Mouse (Mus musculus) CH12.LX (cell line): ENCODE data around the gene Car8. TPM values are rescaled to one million over a fixed set of nuclear protein-coding genes. Genes with fewer than 3 reads are reported as not detected.

ENCODE experiments used
- DNase-seq: peaks from one replicate; pipeline ENCODE4 v3.0.0-alpha.2; 2013; ENCODE audit errors: extremely low read depth
- H3K27ac ChIP-seq: 2 replicates; pipeline ENCODE4 v1.5.1; 2012; ENCODE audit warnings: low read depth, mild to moderate bottlenecking, control low read depth, moderate library complexity; ENCODE audit not compliant: insufficient read depth
- H3K27me3 ChIP-seq: replicated peaks from 2 replicates; pipeline ENCODE3; 2012; ENCODE audit warnings: inconsistent platforms
- H3K36me3 ChIP-seq, 2 experiments: replicated peaks in 1 of 2; 2 replicates each; pipeline versions ENCODE3 to v1.6.1; 2012; ENCODE audit warnings: inconsistent platforms in 1 of 2, low read length in 1 of 2, mild to moderate bottlenecking in 1 of 2, mixed read lengths in 1 of 2, moderate library complexity in 1 of 2; ENCODE audit not compliant: control insufficient read depth in 1 of 2, insufficient read depth in 1 of 2
- H3K4me1 ChIP-seq, 2 experiments: 2 replicates each; pipeline ENCODE4 v1.6.1; 2012; ENCODE audit warnings: inconsistent platforms in 1 of 2, moderate library complexity in 1 of 2; ENCODE audit not compliant: insufficient read depth in 2 of 2, control insufficient read depth in 1 of 2
- H3K4me2 ChIP-seq: 2 replicates; pipeline ENCODE4 v1.6.1; 2012; ENCODE audit warnings: low read depth, mild to moderate bottlenecking, control low read depth; ENCODE audit not compliant: poor library complexity, insufficient read depth, severe bottlenecking
- H3K4me3 ChIP-seq, 3 experiments: fragments of 150-350 bp in 1 of 3; sonication (generic) in 1 of 3; replicated peaks in 1 of 3; 2 replicates each; pipeline versions ENCODE3 to v1.5.1; 2011 to 2012; ENCODE audit warnings: low read depth in 2 of 3, low read length in 2 of 3, mild to moderate bottlenecking in 2 of 3, moderate library complexity in 2 of 3, control low read depth in 1 of 3, improper control_type of control experiment in 1 of 3, inconsistent platforms in 1 of 3, mixed read lengths in 1 of 3; ENCODE audit not compliant: poor library complexity in 1 of 3
- H3K79me2 ChIP-seq: replicated peaks from 2 replicates; pipeline ENCODE4 v1.6.1; 2012; ENCODE audit warnings: mild to moderate bottlenecking, moderate library complexity; ENCODE audit not compliant: control insufficient read depth, poor library complexity, insufficient read depth, severe bottlenecking; ENCODE audit errors: extremely low read depth
- H3K9ac ChIP-seq: 2 replicates; pipeline ENCODE4 v1.6.1; 2012; ENCODE audit warnings: low read depth, mild to moderate bottlenecking, control low read depth, moderate library complexity; ENCODE audit not compliant: insufficient read depth
- H3K9me3 ChIP-seq: replicated peaks from 2 replicates; pipeline ENCODE3; 2012; ENCODE audit warnings: low read length, inconsistent platforms, mixed read lengths
- BHLHE40 ChIP-seq: IDR thresholded peaks from 2 replicates; pipeline ENCODE4 v1.6.1; 2011; ENCODE audit warnings: mild to moderate bottlenecking, low read depth, low read length, improper control_type of control experiment
- CHD1 ChIP-seq: IDR thresholded peaks from 2 replicates; pipeline ENCODE4 v1.6.1; 2012; ENCODE audit warnings: low read depth, low read length, improper control_type of control experiment, inconsistent platforms
- CHD2 ChIP-seq: IDR thresholded peaks from 2 replicates; pipeline ENCODE4 v1.6.1; 2011; ENCODE audit warnings: low read length, improper control_type of control experiment
- CTCF ChIP-seq, 2 experiments: IDR thresholded peaks in 1 of 2; conservative IDR thresholded peaks in 1 of 2; 2 replicates each; pipeline ENCODE4 v1.5.1; 2011 to 2012; ENCODE audit warnings: low read depth in 2 of 2, low read length in 2 of 2, improper control_type of control experiment in 1 of 2, inconsistent platforms in 1 of 2, mild to moderate bottlenecking in 1 of 2, moderate library complexity in 1 of 2
- EP300 ChIP-seq: IDR thresholded peaks from 2 replicates; pipeline ENCODE4 v1.6.1; 2011; ENCODE audit warnings: low read length, improper control_type of control experiment
- ETS1 ChIP-seq: conservative IDR thresholded peaks from 2 replicates; pipeline ENCODE4 v1.6.1; 2012; ENCODE audit warnings: low read depth, mild to moderate bottlenecking, inconsistent platforms, low read length, improper control_type of control experiment, moderate library complexity
- HCFC1 ChIP-seq: IDR thresholded peaks from 2 replicates; pipeline ENCODE4 v1.6.1; 2012; ENCODE audit warnings: low read depth, mild to moderate bottlenecking, inconsistent platforms, low read length, improper control_type of control experiment
- IRF4 ChIP-seq: IDR thresholded peaks from 2 replicates; pipeline ENCODE4 v1.6.1; 2014; ENCODE audit warnings: low read depth, mild to moderate bottlenecking, inconsistent platforms, low read length, improper control_type of control experiment
- JUN ChIP-seq: IDR thresholded peaks from 2 replicates; pipeline ENCODE4 v1.6.1; 2011; ENCODE audit warnings: low read depth, mild to moderate bottlenecking, low read length, improper control_type of control experiment, moderate library complexity; ENCODE audit not compliant: insufficient read depth
- MAX ChIP-seq: IDR thresholded peaks from 2 replicates; pipeline ENCODE4 v1.6.1; 2011; ENCODE audit warnings: low read length, improper control_type of control experiment
- MAZ ChIP-seq: IDR thresholded peaks from 2 replicates; pipeline ENCODE4 v1.6.1; 2012; ENCODE audit warnings: low read depth, mild to moderate bottlenecking, inconsistent platforms, low read length, improper control_type of control experiment, moderate library complexity
- MEF2A ChIP-seq: IDR thresholded peaks from 2 replicates; pipeline ENCODE4 v1.6.1; 2014; ENCODE audit warnings: low read depth, mild to moderate bottlenecking, inconsistent platforms, low read length, improper control_type of control experiment, borderline replicate concordance
- MXI1 ChIP-seq: IDR thresholded peaks from 2 replicates; pipeline ENCODE4 v1.6.1; 2011; ENCODE audit warnings: mild to moderate bottlenecking, low read depth, low read length, improper control_type of control experiment
- NELFE ChIP-seq: IDR thresholded peaks from 2 replicates; pipeline ENCODE4 v1.6.1; 2011; ENCODE audit warnings: low read depth, low read length, improper control_type of control experiment
- PAX5 ChIP-seq: IDR thresholded peaks from 2 replicates; pipeline ENCODE4 v1.6.1; 2012; ENCODE audit warnings: low read length, inconsistent platforms, mixed read lengths
- POLR2A ChIP-seq: IDR thresholded peaks from 2 replicates; pipeline ENCODE4 v1.6.1; 2011; ENCODE audit warnings: low read depth, mild to moderate bottlenecking, improper control_type of control experiment, low read length
- RAD21 ChIP-seq: IDR thresholded peaks from 2 replicates; pipeline ENCODE4 v1.6.1; 2011; ENCODE audit warnings: low read depth, mild to moderate bottlenecking, low read length, improper control_type of control experiment, moderate library complexity
- RCOR1 ChIP-seq: conservative IDR thresholded peaks from 2 replicates; pipeline ENCODE4 v1.6.1; 2012; ENCODE audit warnings: low read depth, mild to moderate bottlenecking, inconsistent platforms, low read length, improper control_type of control experiment
- SIN3A ChIP-seq: IDR thresholded peaks from 2 replicates; pipeline ENCODE4 v1.6.1; 2012; ENCODE audit warnings: low read length, improper control_type of control experiment, inconsistent platforms
- TBP ChIP-seq: conservative IDR thresholded peaks from 2 replicates; pipeline ENCODE4 v1.6.1; 2011; ENCODE audit warnings: low read depth, low read length, improper control_type of control experiment
- TCF12 ChIP-seq: IDR thresholded peaks from 2 replicates; pipeline ENCODE4 v1.6.1; 2014; ENCODE audit warnings: low read depth, mild to moderate bottlenecking, inconsistent platforms, low read length, improper control_type of control experiment
- UBTF ChIP-seq: IDR thresholded peaks from 2 replicates; pipeline ENCODE4 v1.6.1; 2012; ENCODE audit warnings: low read depth, mild to moderate bottlenecking, inconsistent platforms, low read length, improper control_type of control experiment, moderate library complexity
- USF2 ChIP-seq: conservative IDR thresholded peaks from 2 replicates; pipeline ENCODE4 v1.6.1; 2011; ENCODE audit warnings: low read depth, low read length, improper control_type of control experiment
- ZC3H11A ChIP-seq: IDR thresholded peaks from 2 replicates; pipeline ENCODE4 v1.6.1; 2012; ENCODE audit warnings: low read depth, mild to moderate bottlenecking, inconsistent platforms, low read length, improper control_type of control experiment
- ZKSCAN1 ChIP-seq: IDR thresholded peaks from 2 replicates; pipeline ENCODE4 v1.6.1; 2012; ENCODE audit warnings: low read depth, inconsistent platforms, low read length, improper control_type of control experiment, borderline replicate concordance
- ZMIZ1 ChIP-seq: IDR thresholded peaks from 2 replicates; pipeline ENCODE4 v1.6.1; 2012; ENCODE audit warnings: low read depth, mild to moderate bottlenecking, inconsistent platforms, low read length, improper control_type of control experiment
- ZNF384 ChIP-seq: IDR thresholded peaks from 2 replicates; pipeline ENCODE4 v1.6.1; 2012; ENCODE audit warnings: low read depth, low read length, improper control_type of control experiment, inconsistent platforms
- dilution Hi-C: fragments of 300-500 bp; cut with MboI; formaldehyde crosslinking; loops from 2 replicates; pipeline ENCODE4 v1.14.3; 2020; ENCODE audit warnings: low sequenced_read_pairs; ENCODE audit not compliant: extremely low pct_unique_long_range_greater_than_20kb, extremely low pct_ligation_motif_present
- in situ Hi-C: fragments of 300-500 bp; cut with MboI; formaldehyde crosslinking; loops from 3 replicates; pipeline ENCODE4 v1.14.3; 2019; ENCODE audit warnings: low sequenced_read_pairs, low pct_ligation_motif_present, low pct_unique_long_range_greater_than_20kb, mixed read lengths
- polyA plus RNA-seq: library from polyadenylated mRNA; unstranded; fragments of >175 nt; gene quantifications from 2 replicates; pipeline ENCODE4 v1.2.1, GENCODE M21; 2012; ENCODE audit warnings: low read depth; ENCODE audit not compliant: insufficient read length
- total RNA-seq, 2 experiments: library from RNA; depleted of rRNA; stranded (reverse); fragments of 300-350 nt in 1 of 2; fragments of >200 nt in 1 of 2; gene quantifications; 2 replicates each; pipeline ENCODE4 v1.2.3; 2012 to 2014

Gene Car8
- total RNA-seq (2012; rRNA removed) (not detected in 2 replicates), total RNA-seq (2014; rRNA removed) (not detected in 2 replicates), polyA plus RNA-seq (not detected in 2 replicates)

- no peak within 1 kb of the TSS for H3K4me3 ChIP-seq
- no peaks in the 10 kb centered on the region for H3K27me3 ChIP-seq
- H3K9ac ChIP-seq = no peak within 1 kb of the TSS
- no peaks in the 10 kb centered on the region for H3K36me3 ChIP-seq
- no peaks in the 10 kb centered on the region for H3K79me2 ChIP-seq
- TF ChIP-seq MEF2A = no peak
- no peak for TF ChIP-seq ZMIZ1
- TF ChIP-seq NELFE = no peak
- no peak for TF ChIP-seq POLR2A
- TF ChIP-seq RCOR1 = no peak
- TF ChIP-seq CHD2 = no peak
- no peak for TF ChIP-seq JUN
- no peak for TF ChIP-seq ETS1
- TF ChIP-seq MAX = no peak
- TF ChIP-seq RAD21 = no peak
- no peak for TF ChIP-seq MAZ
- TF ChIP-seq EP300 = no peak
- no peak for TF ChIP-seq CHD1
- no peak for TF ChIP-seq HCFC1
- no peak for TF ChIP-seq SIN3A
- TF ChIP-seq MXI1 = no peak
- no peak for TF ChIP-seq PAX5
- H3K4me2 ChIP-seq = no peak within 1 kb of the TSS
- H3K4me1 ChIP-seq = peaks cover 3 to 7% of the 10 kb centered on the region in 2 experiments
- in situ Hi-C loops = no loop called here
- H3K9me3 ChIP-seq = peaks cover 2% of the 10 kb centered on the region
- DNase-seq = no peak
- dilution Hi-C loops = no loop called here
- no peak within 1 kb of the TSS for H3K27ac ChIP-seq
These were observed at the start of gene Car8 for GRCm38 (mm10) chr4:8238560-8239305. TSS of gene Car8 (minus strand) at chr4:8239041.

DNA sequence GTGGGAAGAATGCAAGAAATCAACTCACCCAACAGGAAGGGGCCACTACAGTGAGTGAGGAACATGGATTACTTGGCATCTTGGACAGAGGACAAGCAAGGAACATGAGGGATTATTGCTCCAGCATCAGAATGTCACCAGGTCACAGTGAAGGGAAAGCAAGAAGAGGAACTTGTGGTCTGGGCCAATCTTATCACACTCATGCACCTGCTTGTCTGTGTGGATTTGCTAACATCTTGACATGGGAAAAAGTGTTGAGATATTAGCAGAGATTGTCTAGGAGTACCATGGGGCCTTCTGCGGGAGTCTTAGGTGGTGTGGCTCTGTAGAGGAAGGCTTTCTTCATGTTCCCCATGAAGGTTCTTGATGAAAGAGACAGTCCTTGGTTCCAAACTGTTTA, 46.1 kb upstream of the Car8 start:
- H3K27ac ChIP-seq = no peak overlapping the region
- no peak overlapping the region for H3K4me2 ChIP-seq
- no peak overlapping the region for H3K9ac ChIP-seq
- TF ChIP-seq CHD2 = no peak
- TF ChIP-seq ZC3H11A = no peak
- TF ChIP-seq ZNF384 = no peak
- no peak for TF ChIP-seq ZKSCAN1
- no peak for TF ChIP-seq IRF4
- no peak for TF ChIP-seq UBTF
- TF ChIP-seq POLR2A = no peak
- no peak for TF ChIP-seq RCOR1
- TF ChIP-seq BHLHE40 = no peak
- no peak for TF ChIP-seq CHD1
- no peak for TF ChIP-seq MAZ
- no peak for TF ChIP-seq TBP
- no peak for TF ChIP-seq CTCF (conservative IDR thresholded peaks at IDR 0.05 in 1 of 2, IDR thresholded peaks at IDR 0.05 in 1 of 2; ENCODE audit: low read depth in 2 of 2, low read length in 2 of 2)
- no peak for TF ChIP-seq USF2
- TF ChIP-seq ZMIZ1 = no peak
- TF ChIP-seq HCFC1 = no peak
- TF ChIP-seq SIN3A = no peak
- TF ChIP-seq TCF12 = no peak
- H3K27me3 ChIP-seq = no peaks in the 10 kb centered on the region
- H3K79me2 ChIP-seq = no peaks in the 10 kb centered on the region
- no peak overlapping the region for H3K4me3 ChIP-seq
- no peaks in the 10 kb centered on the region for H3K36me3 ChIP-seq
- dilution Hi-C loops (no loop called here), in situ Hi-C loops (no loop called here)
- H3K9me3 ChIP-seq = no peaks in the 10 kb centered on the region
- H3K4me1 ChIP-seq = peaks cover 0 to under 1% of the 10 kb centered on the region in 2 experiments; a peak in 2 of 4 replicates
- no peak for DNase-seq
